Mouse (Mus musculus): ENCODE results near the gene Nek3.

DNA sequence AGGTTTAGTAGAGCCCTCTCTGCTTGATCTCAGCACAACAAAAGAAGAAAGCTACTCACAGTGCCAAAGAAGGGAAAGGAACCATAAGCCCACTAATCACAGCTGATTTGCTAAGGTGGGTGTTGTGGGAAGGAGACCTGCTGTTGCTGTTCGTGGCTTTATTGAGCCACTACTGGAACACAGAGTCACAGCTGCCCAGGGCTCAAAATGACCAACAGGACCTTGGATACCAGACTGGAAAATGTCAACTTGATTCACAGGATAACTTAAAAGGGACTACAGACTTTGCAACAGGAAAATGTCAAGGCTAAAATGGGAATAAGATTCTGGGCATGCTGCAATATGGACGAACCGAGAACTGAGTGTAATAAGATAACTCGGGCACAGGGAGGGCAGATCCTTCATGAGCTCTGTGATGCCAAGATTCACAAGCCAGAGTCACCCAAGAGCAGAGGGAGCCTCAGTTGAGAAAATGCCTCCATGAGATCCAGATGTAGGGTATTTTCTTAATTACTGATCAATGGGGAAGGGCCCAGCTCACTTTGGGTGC, 24.3 kb downstream of the Nek3 start:
- TF ChIP-seq CTCF (IDR thresholded peaks at IDR 0.05; ENCODE audit: low read depth) (no peak), EP300 (IDR thresholded peaks at IDR 0.05; ENCODE audit: low read depth) (no peak)
